Mouse (Mus musculus) liver, embryonic 11.5 days (tissue): Measurements from ENCODE around the gene Adamts14. TPM values are rescaled to one million over a fixed set of nuclear protein-coding genes. Genes with fewer than 3 reads are reported as not detected.

Source experiments
- ATAC-seq: fragments of 200-750 bp; cut with Nextera tagmentation; replicated peaks from 2 replicates; pipeline ENCODE4 v1.8.0; 2017; ENCODE audit warnings: moderate number of reproducible peaks, mild to moderate bottlenecking, moderate TSS enrichment, moderate library complexity; ENCODE audit not compliant: low FRiP score
- DNase-seq: peaks from one replicate; pipeline ENCODE4 v3.0.0-alpha.2; 2017; ENCODE audit warnings: low spot score
- H3K27ac ChIP-seq: fragments of 300-500 bp; sonication (generic); 2 replicates; pipeline ENCODE4 v1.5.1; 2014; ENCODE audit warnings: mild to moderate bottlenecking, low read depth, low read length, control low read depth
- H3K27me3 ChIP-seq: fragments of 300-500 bp; sonication (generic); replicated peaks from 2 replicates; pipeline ENCODE4 v1.6.1; 2014; ENCODE audit warnings: low read length, mixed read lengths; ENCODE audit not compliant: control insufficient read depth, insufficient read depth
- H3K36me3 ChIP-seq: fragments of 300-500 bp; sonication (generic); 2 replicates; pipeline ENCODE4 v1.6.1; 2014; ENCODE audit warnings: mild to moderate bottlenecking, low read length, moderate library complexity, mixed read lengths; ENCODE audit not compliant: control insufficient read depth, insufficient read depth
- H3K4me1 ChIP-seq: fragments of 300-500 bp; sonication (generic); replicated peaks from 2 replicates; pipeline ENCODE4 v1.6.1; 2014; ENCODE audit warnings: low read length, mixed read lengths; ENCODE audit not compliant: control insufficient read depth, insufficient read depth
- H3K4me2 ChIP-seq: fragments of 300-500 bp; sonication (generic); 2 replicates; pipeline ENCODE4 v1.6.1; 2014; ENCODE audit warnings: mild to moderate bottlenecking, control low read depth, moderate library complexity
- H3K4me3 ChIP-seq: fragments of 300-500 bp; sonication (generic); 2 replicates; pipeline ENCODE4 v1.5.1; 2014; ENCODE audit warnings: low read depth, low read length, control low read depth
- H3K9ac ChIP-seq: fragments of 300-500 bp; sonication (generic); 2 replicates; pipeline ENCODE4 v1.6.1; 2014; ENCODE audit warnings: low read depth, low read length, control low read depth
- H3K9me3 ChIP-seq: fragments of 300-500 bp; sonication (generic); 2 replicates; pipeline ENCODE4 v1.6.1; 2016; ENCODE audit warnings: low read length, inconsistent platforms, mixed read lengths; ENCODE audit not compliant: control insufficient read depth
- WGBS: fragments of 180-500 bp; shearing (Covaris S2); extraction: QIAGEN DNeasy Blood & Tissue Kit; methylation state at CpG from one replicate; pipeline ENCODE4 v1.1.7; 2014; 5-methylcytosine and 5-hydroxymethylcytosine counted together
- polyA plus RNA-seq: library from polyadenylated mRNA; unstranded; fragments of >200 nt; fragmentation: Nextera tagmentation; extraction: Ambion mirVana; gene quantifications from 2 replicates; pipeline ENCODE4 v1.2.1, GENCODE M21; 2014

The Adamts14 gene
- polyA plus RNA-seq, 1 experiment from 2014 or later: 0.92 TPM

DNA sequence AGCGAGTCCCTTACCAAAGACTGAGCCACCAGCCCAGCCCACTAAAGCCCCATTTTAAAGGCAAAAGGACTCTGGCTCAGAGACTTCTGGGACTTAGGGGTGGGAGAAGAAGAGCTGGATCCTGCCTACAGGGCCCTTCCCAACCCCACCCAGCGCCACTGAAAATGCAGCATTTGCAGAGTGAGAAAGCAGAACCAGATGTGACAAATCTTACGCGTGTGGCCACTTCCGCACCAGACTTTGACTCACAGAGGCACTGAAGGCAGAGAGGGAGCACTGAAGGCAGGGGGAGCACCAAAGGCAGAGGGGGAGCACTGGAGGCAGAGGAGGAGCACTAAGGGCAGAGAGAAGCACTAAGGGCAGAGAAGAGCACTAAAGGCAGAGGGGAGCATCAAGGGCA is 5.9 kb downstream of the Adamts14 start:
- Histone ChIP-seq H3K9ac (no peak overlapping the region), H3K27me3 (peaks cover 13% of the 10 kb centered on the region), H3K4me3 (no peak overlapping the region), H3K4me2 (no peak overlapping the region), H3K9me3 (no peaks in the 10 kb centered on the region), H3K4me1 (no peaks in the 10 kb centered on the region), H3K27ac (no peak overlapping the region), H3K36me3 (no peaks in the 10 kb centered on the region)
- ATAC-seq (no peak; the same call in 1 of the 2 replicates), DNase-seq (no peak)
- WGBS: 74% methylated on average over 5 of the region's 5 CpGs

GRCm38 (mm10) chr10:61263606-61264005 is 9.6 kb downstream of the Adamts14 start:
- H3K4me1 ChIP-seq: no peaks in the 10 kb centered on the region
- H3K9ac ChIP-seq: no peak overlapping the region
- no peak for ATAC-seq

GRCm38 (mm10) chr10:61261229-61262156 is 11.7 kb downstream of the Adamts14 start:
- no peak overlapping the region for H3K4me3 ChIP-seq
- 41% methylated on average over 13 of the region's 13 CpGs for WGBS
- H3K36me3 ChIP-seq: no peaks in the 10 kb centered on the region
- DNase-seq (no peak), ATAC-seq (no peak)
- H3K4me2 ChIP-seq: no peak overlapping the region
- no peaks in the 10 kb centered on the region for H3K4me1 ChIP-seq
- H3K9me3 ChIP-seq: no peaks in the 10 kb centered on the region
- no peak overlapping the region for H3K9ac ChIP-seq
- H3K27ac ChIP-seq: no peak overlapping the region
- H3K27me3 ChIP-seq: no peaks in the 10 kb centered on the region

More at GRCm38 (mm10) chr10:61263606-61264005, 9.6 kb downstream of the Adamts14 start:
- 74% methylated on average over 8 of the region's 8 CpGs for WGBS
- Histone ChIP-seq H3K4me3 (no peak overlapping the region), H3K9me3 (no peaks in the 10 kb centered on the region), H3K4me2 (no peak overlapping the region), H3K27ac (no peak overlapping the region), H3K36me3 (no peaks in the 10 kb centered on the region), H3K27me3 (peaks cover 1% of the 10 kb centered on the region; the same call in 1 of the 2 replicates)
- no peak for DNase-seq

DNA sequence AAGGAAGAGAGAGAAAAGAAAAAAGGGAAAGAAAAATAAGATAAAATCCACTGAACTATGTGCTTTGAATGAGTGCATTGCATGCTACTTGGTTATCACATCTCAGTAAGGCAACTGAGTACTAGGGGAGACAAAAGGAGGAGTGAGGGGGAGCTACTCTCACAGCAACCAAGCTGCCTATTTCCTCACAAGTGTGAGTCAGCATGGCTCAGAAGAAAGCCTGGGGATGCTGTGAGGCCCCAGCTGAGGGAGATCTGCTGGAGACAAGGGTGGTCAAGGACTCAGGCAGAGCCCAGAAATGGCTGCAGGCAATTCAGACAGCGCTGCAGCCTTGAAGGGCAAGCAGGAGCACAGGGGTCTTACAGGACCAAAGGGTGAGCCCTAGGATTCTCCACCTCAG is 15.1 kb downstream of the Adamts14 start:
- Histone ChIP-seq H3K9me3 (no peaks in the 10 kb centered on the region), H3K9ac (no peak overlapping the region), H3K4me1 (no peaks in the 10 kb centered on the region), H3K4me3 (no peak overlapping the region), H3K27me3 (no peaks in the 10 kb centered on the region), H3K4me2 (no peak overlapping the region), H3K36me3 (no peaks in the 10 kb centered on the region), H3K27ac (no peak overlapping the region)
- WGBS: 70% methylated on average over 1 of the region's 1 CpGs
- DNase-seq: no peak
- no peak for ATAC-seq

GRCm38 (mm10) chr10:61256665-61257064 is 16.6 kb downstream of the Adamts14 start:
- 87% methylated on average over 9 of the region's 9 CpGs for WGBS
- H3K4me1 ChIP-seq: no peaks in the 10 kb centered on the region
- no peak overlapping the region for H3K4me3 ChIP-seq
- no peaks in the 10 kb centered on the region for H3K9me3 ChIP-seq
- DNase-seq: no peak
- H3K36me3 ChIP-seq: no peaks in the 10 kb centered on the region
- no peak for ATAC-seq
- H3K27ac ChIP-seq: no peak overlapping the region
- H3K9ac ChIP-seq: no peak overlapping the region
- H3K27me3 ChIP-seq: no peaks in the 10 kb centered on the region
- no peak overlapping the region for H3K4me2 ChIP-seq

- ATAC-seq: no peak
- 78% methylated on average over 8 of the region's 8 CpGs for WGBS
- Histone ChIP-seq H3K36me3 (no peaks in the 10 kb centered on the region), H3K9ac (no peak overlapping the region), H3K9me3 (no peaks in the 10 kb centered on the region), H3K4me3 (no peak overlapping the region), H3K4me1 (no peaks in the 10 kb centered on the region), H3K27ac (no peak overlapping the region), H3K27me3 (no peaks in the 10 kb centered on the region), H3K4me2 (no peak overlapping the region)
- DNase-seq: no peak
Measured at GRCm38 (mm10) chr10:61255190-61255589, 18.0 kb downstream of the Adamts14 start.

- ATAC-seq: no peak
- H3K4me1 ChIP-seq: no peaks in the 10 kb centered on the region
- no peak overlapping the region for H3K9ac ChIP-seq
- 78% methylated on average over 6 of the region's 6 CpGs for WGBS
- no peaks in the 10 kb centered on the region for H3K36me3 ChIP-seq
- H3K4me2 ChIP-seq: no peak overlapping the region
- no peaks in the 10 kb centered on the region for H3K9me3 ChIP-seq
- no peak for DNase-seq
- no peaks in the 10 kb centered on the region for H3K27me3 ChIP-seq
- no peak overlapping the region for H3K27ac ChIP-seq
- H3K4me3 ChIP-seq: no peak overlapping the region
Measured at GRCm38 (mm10) chr10:61254761-61255160, 18.5 kb downstream of the Adamts14 start.

DNA sequence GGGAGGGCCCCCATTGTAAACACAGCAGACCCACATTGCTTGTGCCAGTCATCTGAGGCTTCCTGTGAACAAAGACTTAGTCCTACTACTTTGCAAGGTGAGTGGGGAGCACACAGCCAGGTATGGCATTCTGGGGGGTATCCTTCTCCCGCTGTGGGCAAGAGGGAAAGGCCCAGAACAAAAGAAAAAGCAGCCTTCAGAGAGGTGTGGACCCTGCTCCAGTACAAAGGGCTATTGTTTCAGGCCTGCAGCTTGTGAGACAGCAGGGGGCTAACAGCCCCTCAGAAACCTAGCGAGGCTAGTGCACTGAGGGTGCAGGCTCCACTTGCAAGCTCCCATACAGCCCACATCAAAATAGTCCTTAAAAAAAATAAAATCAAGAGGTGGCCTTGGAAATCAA is 23.3 kb downstream of the Adamts14 start:
- WGBS: 58% methylated on average over 2 of the region's 2 CpGs
- Histone ChIP-seq H3K27ac (no peak overlapping the region), H3K4me3 (no peak overlapping the region), H3K4me2 (no peak overlapping the region), H3K9ac (no peak overlapping the region), H3K36me3 (no peaks in the 10 kb centered on the region), H3K27me3 (no peaks in the 10 kb centered on the region), H3K4me1 (no peaks in the 10 kb centered on the region), H3K9me3 (no peaks in the 10 kb centered on the region)
- no peak for ATAC-seq
- DNase-seq: no peak

DNA sequence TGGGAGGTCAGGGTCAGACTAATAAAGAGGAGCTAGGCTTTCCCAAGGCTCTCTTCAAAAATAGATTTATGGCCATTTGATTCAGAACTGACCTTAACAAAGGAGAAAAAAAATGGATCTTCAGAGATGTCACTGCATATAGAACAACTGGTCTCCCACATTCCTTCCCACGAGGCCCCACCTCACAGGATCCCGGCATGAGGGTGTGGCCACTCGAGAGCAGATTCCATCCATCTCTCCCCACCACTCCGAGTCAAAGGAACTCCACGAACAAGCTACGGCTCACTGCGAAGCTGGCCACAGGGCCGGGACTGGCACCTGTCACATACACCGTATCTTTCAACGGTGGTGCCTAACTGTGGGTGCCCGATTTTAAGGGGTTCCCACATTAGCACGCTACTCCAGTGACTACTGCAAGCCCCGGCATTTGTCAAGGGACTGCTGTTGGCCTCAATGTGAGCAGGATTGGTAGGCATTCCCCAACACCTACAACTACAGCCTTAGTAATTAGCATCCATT is 24.6 kb downstream of the Adamts14 start:
- H3K4me3 ChIP-seq: no peak overlapping the region
- WGBS: 79% methylated on average over 13 of the region's 13 CpGs
- H3K27ac ChIP-seq: no peak overlapping the region
- ATAC-seq (no peak), DNase-seq (no peak)
- H3K4me2 ChIP-seq: no peak overlapping the region
- no peaks in the 10 kb centered on the region for H3K4me1 ChIP-seq
- H3K9me3 ChIP-seq: no peaks in the 10 kb centered on the region
- H3K9ac ChIP-seq: no peak overlapping the region
- H3K36me3 ChIP-seq: no peaks in the 10 kb centered on the region
- no peaks in the 10 kb centered on the region for H3K27me3 ChIP-seq
